Comparison of ENCODE assay signal across 11 mouse cellular contexts in the genomic region with DNA sequence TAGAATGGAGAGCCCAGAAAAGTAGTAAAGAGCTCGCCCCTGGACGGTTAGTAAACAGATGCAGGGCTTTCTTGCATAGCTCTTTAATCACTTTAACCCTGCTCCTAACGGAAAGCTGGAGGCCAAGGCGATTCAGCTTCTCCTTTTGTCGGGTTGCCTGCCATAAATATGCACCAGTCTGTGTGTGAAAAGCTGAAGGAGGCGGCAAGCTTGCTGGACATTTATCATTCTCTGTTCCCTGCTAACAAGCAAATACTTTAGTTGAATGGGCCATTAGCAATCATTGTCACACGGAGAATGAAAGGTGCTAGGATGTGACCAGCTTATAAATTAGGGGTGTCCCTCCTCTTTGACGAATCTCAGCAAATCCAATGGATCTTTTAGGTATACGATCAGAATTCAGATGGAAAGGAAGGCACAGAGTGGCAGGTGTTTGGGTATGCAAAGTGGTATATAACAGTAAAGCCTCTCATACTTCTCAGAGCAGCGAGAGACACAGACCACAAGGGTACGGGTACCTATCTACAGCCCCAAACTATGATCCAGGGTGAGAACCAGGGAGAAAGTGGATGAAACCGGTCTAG. TPM values are rescaled to one million over a fixed set of nuclear protein-coding genes. Genes with fewer than 3 reads are reported as not detected.
DNase-seq lines count a peak whose midpoint lies in the region; ATAC-seq and TF ChIP-seq lines count a peak whose summit lies in the region.
"Had no signal": no experiment of that assay in that cellular context is flagged by ENCODE, and none has a peak within 500 bp of the region (broad histone marks: within the 10 kb centered on the region; RNA-seq: fewer than 3 reads in every experiment).

No protein-coding gene starts in this region.

- no peak for DNase-seq in heart, postnatal 0 days (ENCODE audit: low spot score)
- no peak for DNase-seq in heart, adult 18-20 months
- peak; percentile 56 for DNase-seq in embryo, embryonic 11 days
- DNase-seq in hindbrain, embryonic 10.5 days (ENCODE audit: low spot score), result peak; percentile 55
- DNase-seq in midbrain, embryonic 14.5 days, result peak; percentile 42
- DNase-seq in right cerebral cortex, postnatal 14 days, result no peak
- no peak for DNase-seq in layer of hippocampus, postnatal 10 days (ENCODE audit: low spot score in 2 of 2)
- no peak for DNase-seq in ovary, postnatal 14 days (ENCODE audit: low spot score)
- DNase-seq: cerebellum, adult 9-10 months had no signal

- no peak overlapping the region for H3K9ac ChIP-seq in heart, postnatal 0 days (replicated peaks; ENCODE audit: low read depth, low read length)
- peak overlapping the region; percentile 38; the same call in 1 of the 2 replicates for H3K9ac ChIP-seq in midbrain, embryonic 14.5 days (replicated peaks; ENCODE audit: low read length)

- TF ChIP-seq EP300 in heart, postnatal 0 days (IDR thresholded peaks at IDR 0.05; ENCODE audit: low read depth), result no peak

- peak overlapping the region; percentile 96 for H3K4me2 ChIP-seq in heart, postnatal 0 days (ENCODE audit: low read depth, low read length)
- peak overlapping the region; percentile 91 for H3K4me2 ChIP-seq in midbrain, embryonic 14.5 days (ENCODE audit: low read length)
- H3K4me2 ChIP-seq: liver, embryonic 11.5 days had no signal

- no peak overlapping the region for H3K27ac ChIP-seq in heart, postnatal 0 days (ENCODE audit: low read depth)
- H3K27ac ChIP-seq in hindbrain, embryonic 10.5 days, result peak overlapping the region; percentile 66
- no peak overlapping the region for H3K27ac ChIP-seq in midbrain, embryonic 14.5 days (replicated peaks; ENCODE audit: low read depth, low read length)

- no peaks in the 10 kb centered on the region for H3K27me3 ChIP-seq in heart, postnatal 0 days (ENCODE audit: control insufficient read depth, insufficient read depth, low read length)
- H3K27me3 ChIP-seq in hindbrain, embryonic 10.5 days (ENCODE audit: insufficient read depth, poor library complexity, severe bottlenecking), result peaks cover 32% of the 10 kb centered on the region
- peaks cover 44% of the 10 kb centered on the region for H3K27me3 ChIP-seq in midbrain, embryonic 14.5 days (ENCODE audit: control insufficient read depth, insufficient read depth, low read length)
- H3K27me3 ChIP-seq: CH12.LX had no signal

- H3K36me3 ChIP-seq in heart, postnatal 0 days (replicated peaks; ENCODE audit: control insufficient read depth, insufficient read depth, low read length), result no peaks in the 10 kb centered on the region
- peaks cover 35% of the 10 kb centered on the region for H3K36me3 ChIP-seq in hindbrain, embryonic 10.5 days
- no peaks in the 10 kb centered on the region for H3K36me3 ChIP-seq in midbrain, embryonic 14.5 days (ENCODE audit: control insufficient read depth, insufficient read depth, low read length)

- H3K4me1 ChIP-seq in heart, postnatal 0 days (ENCODE audit: control insufficient read depth, insufficient read depth), result peaks cover 17% of the 10 kb centered on the region; the same call in 1 of the 2 replicates
- peaks cover 99% of the 10 kb centered on the region for H3K4me1 ChIP-seq in hindbrain, embryonic 10.5 days (replicated peaks)
- H3K4me1 ChIP-seq in midbrain, embryonic 14.5 days (ENCODE audit: control insufficient read depth, insufficient read depth, low read length), result peaks cover 50% of the 10 kb centered on the region

- WGBS in heart, postnatal 0 days, result 62% methylated on average over 12 of the region's 12 CpGs
- WGBS in hindbrain, embryonic 10.5 days, result 38% methylated on average over 12 of the region's 12 CpGs
- WGBS in midbrain, embryonic 14.5 days, result 18% methylated on average over 12 of the region's 12 CpGs

- no peak for ATAC-seq in heart, postnatal 0 days (ENCODE audit: insufficient read depth, low read depth)
- ATAC-seq in midbrain, embryonic 14.5 days (ENCODE audit: low FRiP score, low TSS enrichment), result no peak

- TF ChIP-seq CTCF in heart, postnatal 0 days (IDR thresholded peaks at IDR 0.05; ENCODE audit: low read depth), result no peak

- no peak overlapping the region for H3K4me3 ChIP-seq in heart, postnatal 0 days (ENCODE audit: low read depth, low read length)
- H3K4me3 ChIP-seq in hindbrain, embryonic 10.5 days, result peak overlapping the region; percentile 98
- H3K4me3 ChIP-seq in midbrain, embryonic 14.5 days (replicated peaks; ENCODE audit: low read depth, low read length), result no peak overlapping the region

- no peaks in the 10 kb centered on the region for H3K9me3 ChIP-seq in heart, postnatal 0 days (replicated peaks; ENCODE audit: control insufficient read depth, low read length)
- H3K9me3 ChIP-seq in hindbrain, embryonic 10.5 days, result no peaks in the 10 kb centered on the region
- no peaks in the 10 kb centered on the region for H3K9me3 ChIP-seq in midbrain, embryonic 14.5 days (ENCODE audit: control insufficient read depth, low read length)

RNA-seq across cellular contexts. Expression of gene Efnb2, which starts 7.0 kb away (rescaled TPM):
- 13.8 and 16.9 TPM in 2 replicates for total RNA-seq in heart, postnatal 0 days (2014; rRNA removed; ENCODE audit: low replicate concordance)
- polyA plus RNA-seq in heart, postnatal 0 days (2015; fragmentation: Nextera tagmentation; extraction: Ambion mirVana), result 6.2 and 6.8 TPM in 2 replicates
- 10 to 100 TPM; 12.3 to 13.9 TPM for total RNA-seq in heart, adult 18-20 months (2021)
- 33.8 and 34.7 TPM in 2 replicates for polyA plus RNA-seq in hindbrain, embryonic 10.5 days (2016; fragmentation: Nextera tagmentation; extraction: Ambion mirVana)
- polyA plus RNA-seq in midbrain, embryonic 14.5 days (2014; fragmentation: Nextera tagmentation; extraction: Ambion mirVana), result 14.0 and 17.1 TPM in 2 replicates
- 10 to 100 TPM; 40.8 to 48.9 TPM for total RNA-seq in layer of hippocampus, postnatal 10 days (2021)

RNA-seq across cellular contexts. Expression of gene Arglu1, which starts 36.3 kb away (rescaled TPM):
- 35.7 and 38.6 TPM in 2 replicates for total RNA-seq in heart, postnatal 0 days (2014; rRNA removed; ENCODE audit: low replicate concordance)
- polyA plus RNA-seq in heart, postnatal 0 days (2015; fragmentation: Nextera tagmentation; extraction: Ambion mirVana), result 62.6 and 68.0 TPM in 2 replicates
- total RNA-seq in heart, adult 18-20 months (2021), result 10 to 100 TPM; 21.2 to 32.0 TPM
- 145 and 165 TPM in 2 replicates for polyA plus RNA-seq in hindbrain, embryonic 10.5 days (2016; fragmentation: Nextera tagmentation; extraction: Ambion mirVana)
- 179 and 201 TPM in 2 replicates for polyA plus RNA-seq in midbrain, embryonic 14.5 days (2014; fragmentation: Nextera tagmentation; extraction: Ambion mirVana)
- 100 to 1,000 TPM; 118 to 122 TPM for total RNA-seq in layer of hippocampus, postnatal 10 days (2021)

Comparison
In these comparisons a context has a peak if more than half of its experiments do, and no peak if none do; other contexts are left out.
1. DNase-seq: peak in embryo, embryonic 11 days (single experiment), hindbrain, embryonic 10.5 days (single experiment) and midbrain, embryonic 14.5 days (single experiment); none in heart, postnatal 0 days (single experiment), heart, adult 18-20 months (0 of 2), right cerebral cortex, postnatal 14 days (single experiment), layer of hippocampus, postnatal 10 days (0 of 2) and ovary, postnatal 14 days (single experiment).